Mouse (Mus musculus) heart, embryonic 11.5 days (tissue): Measurements from ENCODE around the gene Omg. TPM values are rescaled to one million over a fixed set of nuclear protein-coding genes. Genes with fewer than 3 reads are reported as not detected.
A peak's percentile ranks its signal among the peaks of the same experiment; 100 is the strongest.

ENCODE experiments used
- ATAC-seq: fragments of 200-750 bp; cut with Nextera tagmentation; replicated peaks from 2 replicates; pipeline ENCODE4 v1.8.0; 2017; ENCODE audit warnings: moderate library complexity; ENCODE audit not compliant: insufficient number of reproducible peaks, low FRiP score, low TSS enrichment
- H3K27ac ChIP-seq: fragments of 300-500 bp; sonication (generic); 2 replicates; pipeline ENCODE4 v1.5.1; 2014; ENCODE audit warnings: mild to moderate bottlenecking, low read depth, low read length
- H3K27me3 ChIP-seq: fragments of 300-500 bp; sonication (generic); 2 replicates; pipeline ENCODE4 v1.6.1; 2014; ENCODE audit warnings: mild to moderate bottlenecking, low read length, mixed read lengths; ENCODE audit not compliant: control insufficient read depth, insufficient read depth
- H3K36me3 ChIP-seq: fragments of 300-500 bp; sonication (generic); 2 replicates; pipeline ENCODE4 v1.6.1; 2014; ENCODE audit warnings: mild to moderate bottlenecking, low read length, moderate library complexity, mixed read lengths; ENCODE audit not compliant: control insufficient read depth, insufficient read depth
- H3K4me1 ChIP-seq: fragments of 300-500 bp; sonication (generic); 2 replicates; pipeline ENCODE4 v1.6.1; 2014; ENCODE audit warnings: low read length; ENCODE audit not compliant: control insufficient read depth, insufficient read depth
- H3K4me2 ChIP-seq: fragments of 300-500 bp; sonication (generic); 2 replicates; pipeline ENCODE4 v1.6.1; 2014; ENCODE audit warnings: mild to moderate bottlenecking, moderate library complexity
- H3K4me3 ChIP-seq: fragments of 300-500 bp; sonication (generic); 2 replicates; pipeline ENCODE4 v1.5.1; 2014; ENCODE audit warnings: low read depth, low read length
- H3K9ac ChIP-seq: fragments of 300-500 bp; sonication (generic); 2 replicates; pipeline ENCODE4 v1.6.1; 2014; ENCODE audit warnings: mild to moderate bottlenecking, low read depth, low read length, moderate library complexity
- H3K9me3 ChIP-seq: fragments of 300-500 bp; sonication (generic); replicated peaks from 2 replicates; pipeline ENCODE4 v1.6.1; 2016; ENCODE audit warnings: low read length; ENCODE audit not compliant: control insufficient read depth
- WGBS: fragments of 180-500 bp; shearing (Covaris S2); extraction: QIAGEN DNeasy Blood & Tissue Kit; methylation state at CpG from one replicate; pipeline ENCODE4 v1.1.7; 2014; ENCODE audit not compliant: insufficient replicate concordance; 5-methylcytosine and 5-hydroxymethylcytosine counted together
- polyA plus RNA-seq: library from polyadenylated mRNA; unstranded; fragments of >200 nt; fragmentation: Nextera tagmentation; extraction: Ambion mirVana; gene quantifications from 2 replicates; pipeline ENCODE4 v1.2.1, GENCODE M21; 2014

Gene Omg
- 0.23 and 0.31 TPM in 2 replicates for polyA plus RNA-seq

DNA sequence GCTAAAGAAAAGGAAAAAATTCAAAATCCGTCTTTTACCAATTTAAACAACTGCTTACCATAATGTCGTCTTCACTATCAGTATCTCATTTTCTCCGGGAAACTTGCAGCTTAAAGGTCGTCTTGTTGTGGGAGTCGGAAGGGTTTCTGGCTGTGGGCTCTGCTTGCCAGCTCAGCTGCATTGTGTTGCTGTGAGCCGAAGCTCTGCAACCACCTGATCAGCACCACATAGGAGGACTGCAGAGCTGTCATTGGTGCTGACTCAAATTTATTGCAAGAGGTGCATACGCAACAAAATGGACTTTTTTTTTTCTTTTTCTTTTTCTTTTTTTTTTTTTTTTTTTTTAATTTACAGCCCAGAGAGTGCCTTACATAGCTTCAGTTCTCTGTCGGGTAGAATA is at the start of gene Omg:
Gene Omg (minus strand): TSS at position 240 of the 400 bp plus-strand sequence.
- Histone ChIP-seq H3K27me3 (no peaks in the 10 kb centered on the region), H3K9ac (no peak within 1 kb of the TSS), H3K4me3 (no peak within 1 kb of the TSS), H3K9me3 (no peaks in the 10 kb centered on the region), H3K4me2 (no peak within 1 kb of the TSS), H3K36me3 (no peaks in the 10 kb centered on the region), H3K4me1 (no peaks in the 10 kb centered on the region), H3K27ac (no peak within 1 kb of the TSS)
- no peak for ATAC-seq
- WGBS: 60% methylated on average over 8 of the region's 8 CpGs

DNA sequence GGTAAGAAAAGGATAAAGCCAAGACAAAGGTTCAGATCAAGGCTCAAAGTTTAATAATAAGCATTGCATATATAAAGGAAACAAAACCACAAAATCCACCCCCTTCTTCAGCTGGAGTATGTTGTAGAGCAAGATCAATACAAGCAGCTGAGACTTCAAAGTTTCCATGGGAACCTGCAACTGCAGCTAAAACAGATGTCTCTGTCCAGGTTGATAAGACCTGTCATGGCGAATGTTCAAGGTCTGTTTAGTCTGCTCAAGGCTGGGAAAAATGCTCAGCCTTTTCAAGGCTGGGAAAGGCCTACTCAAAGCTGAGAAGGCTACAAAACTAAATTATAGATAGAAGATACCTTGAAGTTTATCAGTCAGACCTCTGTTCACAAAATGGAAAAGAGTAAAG is 48.7 kb upstream of the Omg start:
- WGBS: 38% methylated on average over 1 of the region's 1 CpGs
- Histone ChIP-seq H3K9ac (no peak overlapping the region), H3K4me2 (no peak overlapping the region), H3K36me3 (peaks cover 18% of the 10 kb centered on the region), H3K4me1 (no peaks in the 10 kb centered on the region), H3K4me3 (no peak overlapping the region), H3K27ac (no peak overlapping the region), H3K9me3 (no peaks in the 10 kb centered on the region), H3K27me3 (no peaks in the 10 kb centered on the region)
- ATAC-seq: no peak

DNA sequence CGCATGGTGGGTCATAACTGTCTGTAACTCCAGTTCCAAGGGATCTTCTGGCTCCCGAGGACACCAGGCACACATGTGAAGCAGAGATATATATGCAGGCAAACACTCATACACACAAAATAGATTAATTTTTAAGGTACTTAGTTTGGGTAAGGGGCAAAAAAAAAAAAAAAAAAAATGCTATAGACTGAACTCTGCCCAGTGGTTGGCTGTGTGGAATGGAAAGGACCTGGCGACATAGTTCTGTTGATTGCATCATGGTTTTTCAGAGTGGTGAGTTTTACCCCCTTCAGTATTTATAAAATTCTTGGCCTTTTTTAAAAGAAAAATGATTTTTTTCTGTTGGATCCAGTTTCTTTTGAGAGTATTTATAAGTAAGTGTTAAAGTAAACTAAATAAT is 32.4 kb upstream of the Omg start:
- Histone ChIP-seq H3K4me1 (peaks cover 8% of the 10 kb centered on the region; the same call in 1 of the 2 replicates), H3K9me3 (no peaks in the 10 kb centered on the region), H3K4me2 (no peak overlapping the region), H3K9ac (no peak overlapping the region), H3K36me3 (peaks cover 4% of the 10 kb centered on the region; the same call in 1 of the 2 replicates), H3K4me3 (no peak overlapping the region), H3K27ac (no peak overlapping the region), H3K27me3 (no peaks in the 10 kb centered on the region)
- 88% methylated on average over 3 of the region's 3 CpGs for WGBS
- no peak for ATAC-seq

DNA sequence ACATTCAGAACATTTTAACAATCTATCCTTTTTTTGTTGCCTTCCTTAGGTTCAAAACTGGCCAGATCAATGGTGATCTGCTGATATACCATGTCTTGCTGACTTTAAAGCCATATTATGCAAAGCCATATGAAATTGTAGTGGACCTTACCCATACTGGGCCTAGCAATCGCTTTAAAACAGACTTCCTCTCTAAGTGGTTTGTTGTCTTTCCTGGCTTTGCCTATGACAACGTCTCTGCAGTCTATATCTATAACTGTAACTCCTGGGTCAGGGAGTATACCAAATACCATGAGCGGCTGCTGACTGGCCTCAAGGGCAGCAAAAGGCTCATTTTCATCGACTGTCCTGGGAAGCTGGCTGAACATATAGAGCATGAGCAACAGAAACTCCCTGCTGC is 31.7 kb upstream of the Omg start:
- 80% methylated on average over 4 of the region's 4 CpGs for WGBS

DNA sequence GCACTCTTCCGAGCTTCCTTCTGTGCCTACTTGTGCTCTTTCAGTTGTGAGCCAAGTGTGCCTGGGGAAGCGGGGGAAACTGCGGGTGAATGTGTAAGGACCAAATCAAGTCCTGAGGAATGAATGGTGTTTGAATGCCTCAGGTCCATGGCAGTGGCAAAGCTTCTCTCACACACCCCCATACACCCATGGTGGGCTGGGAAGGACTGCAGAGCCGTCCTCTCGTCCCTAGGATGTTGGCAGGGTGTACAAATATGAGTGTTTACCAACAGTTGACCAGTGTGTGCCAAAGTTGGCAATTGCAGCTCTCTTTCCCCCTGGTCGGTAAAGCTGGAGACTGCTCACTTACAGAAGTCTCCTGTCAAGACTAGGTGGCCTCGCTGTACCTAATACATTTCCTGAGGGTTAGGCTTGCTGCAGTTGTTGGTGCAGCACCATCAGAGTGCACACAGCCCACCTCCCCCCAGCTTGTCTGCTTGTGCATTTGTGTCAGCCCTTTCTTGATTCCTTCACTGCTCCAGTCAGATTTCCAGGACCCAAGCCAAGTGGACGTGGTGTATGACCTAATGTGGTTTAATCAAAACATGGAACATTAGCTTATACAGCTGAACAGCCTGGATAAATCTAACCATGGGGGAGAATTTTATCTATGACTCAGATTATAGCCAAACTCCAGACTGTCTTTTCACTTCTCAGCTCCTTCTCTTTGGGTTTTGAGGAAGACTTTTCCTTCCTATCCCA is 30.2 kb upstream of the Omg start:
- WGBS: 77% methylated on average over 8 of the region's 8 CpGs
- H3K27ac ChIP-seq: no peak overlapping the region
- no peak for ATAC-seq

More for the DNA sequence above, 31.7 kb upstream of the Omg start:
- Histone ChIP-seq H3K36me3 (peaks cover 2% of the 10 kb centered on the region; the same call in 1 of the 2 replicates), H3K4me1 (peaks cover 8% of the 10 kb centered on the region; the same call in 1 of the 2 replicates), H3K27me3 (no peaks in the 10 kb centered on the region), H3K4me3 (no peak overlapping the region), H3K4me2 (no peak overlapping the region), H3K9ac (no peak overlapping the region), H3K9me3 (no peaks in the 10 kb centered on the region), H3K27ac (no peak overlapping the region)
- ATAC-seq: no peak

DNA sequence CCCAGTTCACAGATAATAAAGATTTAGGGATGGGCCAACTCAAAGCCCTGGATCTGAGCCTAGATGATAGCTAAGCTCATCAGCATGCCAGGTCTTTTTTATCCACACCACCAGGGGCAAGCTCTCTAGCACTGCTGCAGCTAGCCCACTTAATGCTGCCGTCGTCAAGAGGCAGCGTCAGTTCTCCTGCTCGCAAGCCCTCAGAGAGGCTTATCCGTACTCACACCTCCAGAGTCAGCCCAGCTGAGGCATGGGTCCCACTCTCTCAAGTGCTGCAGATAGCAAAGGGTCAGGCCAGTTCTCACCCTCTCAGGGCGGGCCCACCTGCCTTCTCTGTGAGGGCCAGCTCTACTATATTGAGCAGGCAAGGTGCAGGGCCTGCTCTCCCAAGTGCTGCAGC is 29.4 kb upstream of the Omg start:
- ATAC-seq: peak; percentile 52
- peaks cover 8% of the 10 kb centered on the region; the same call in 1 of the 2 replicates for H3K4me1 ChIP-seq
- 45% methylated on average over 6 of the region's 6 CpGs for WGBS
- no peak overlapping the region for H3K9ac ChIP-seq
- no peaks in the 10 kb centered on the region for H3K9me3 ChIP-seq
- H3K27ac ChIP-seq: no peak overlapping the region
- no peaks in the 10 kb centered on the region for H3K27me3 ChIP-seq
- peaks cover 2% of the 10 kb centered on the region; the same call in 1 of the 2 replicates for H3K36me3 ChIP-seq
- no peak overlapping the region for H3K4me2 ChIP-seq
- no peak overlapping the region for H3K4me3 ChIP-seq

More for the DNA sequence above, 30.2 kb upstream of the Omg start:
- Histone ChIP-seq H3K36me3 (peaks cover 2% of the 10 kb centered on the region; the same call in 1 of the 2 replicates), H3K9me3 (no peaks in the 10 kb centered on the region), H3K9ac (no peak overlapping the region), H3K27me3 (no peaks in the 10 kb centered on the region), H3K4me3 (no peak overlapping the region), H3K4me1 (peaks cover 8% of the 10 kb centered on the region; the same call in 1 of the 2 replicates), H3K4me2 (no peak overlapping the region)

DNA sequence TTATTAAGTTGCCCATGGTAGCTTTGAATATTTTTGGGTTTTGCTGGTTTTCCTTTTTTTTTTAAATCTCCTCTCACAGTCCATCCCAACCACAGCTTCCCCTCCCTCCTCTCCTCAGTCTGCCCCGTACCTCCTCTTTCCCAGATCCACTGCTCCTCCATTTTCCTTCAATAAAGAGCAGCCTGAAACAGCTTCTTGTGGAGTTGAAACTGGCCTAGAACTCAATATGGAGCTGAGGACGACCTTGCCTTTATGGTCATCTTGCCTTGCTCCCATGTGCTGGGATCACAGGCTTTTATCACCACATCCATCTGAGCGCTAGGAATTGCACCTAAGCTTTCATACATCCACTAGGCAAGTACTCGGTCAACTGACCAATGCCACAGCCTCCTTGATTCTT is 27.6 kb upstream of the Omg start:
- WGBS: 89% methylated on average over 4 of the region's 4 CpGs
- Histone ChIP-seq H3K36me3 (peaks cover 6% of the 10 kb centered on the region; the same call in 1 of the 2 replicates), H3K27me3 (no peaks in the 10 kb centered on the region), H3K27ac (no peak overlapping the region), H3K4me1 (peaks cover 12% of the 10 kb centered on the region), H3K4me2 (no peak overlapping the region), H3K9me3 (no peaks in the 10 kb centered on the region), H3K4me3 (no peak overlapping the region), H3K9ac (no peak overlapping the region)
- ATAC-seq: no peak

DNA sequence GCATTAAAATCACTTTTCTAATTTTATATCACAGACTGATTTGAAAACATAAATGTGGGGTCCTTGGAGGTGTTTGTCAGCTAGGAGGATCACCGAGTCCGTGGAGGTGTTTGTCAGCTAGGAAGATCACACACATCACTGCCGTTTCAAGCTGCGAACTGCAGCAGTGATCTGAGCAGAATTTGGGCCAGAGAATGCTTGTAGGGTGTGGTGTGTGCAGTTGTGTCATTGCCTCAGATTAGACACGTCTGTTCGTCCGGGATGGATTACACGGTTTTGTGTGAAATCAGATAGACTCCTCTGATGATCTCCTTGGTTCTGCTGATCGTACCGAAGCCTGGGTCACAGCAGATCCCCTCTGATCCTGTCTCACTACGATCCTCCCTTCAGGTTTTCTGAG is 26.9 kb upstream of the Omg start:
- no peak overlapping the region for H3K4me3 ChIP-seq
- 0 out of 2 replicates have a peak, but pooled peaks cover 4% of the 10 kb centered on the region for H3K36me3 ChIP-seq
- H3K4me1 ChIP-seq: peaks cover 12% of the 10 kb centered on the region
- 87% methylated on average over 11 of the region's 11 CpGs for WGBS
- no peaks in the 10 kb centered on the region for H3K9me3 ChIP-seq
- H3K27ac ChIP-seq: no peak overlapping the region
- ATAC-seq: no peak
- H3K9ac ChIP-seq: no peak overlapping the region
- no peak overlapping the region for H3K4me2 ChIP-seq
- no peaks in the 10 kb centered on the region for H3K27me3 ChIP-seq
